ENCODE assay signal across 17 mouse cellular contexts in the genomic region with DNA sequence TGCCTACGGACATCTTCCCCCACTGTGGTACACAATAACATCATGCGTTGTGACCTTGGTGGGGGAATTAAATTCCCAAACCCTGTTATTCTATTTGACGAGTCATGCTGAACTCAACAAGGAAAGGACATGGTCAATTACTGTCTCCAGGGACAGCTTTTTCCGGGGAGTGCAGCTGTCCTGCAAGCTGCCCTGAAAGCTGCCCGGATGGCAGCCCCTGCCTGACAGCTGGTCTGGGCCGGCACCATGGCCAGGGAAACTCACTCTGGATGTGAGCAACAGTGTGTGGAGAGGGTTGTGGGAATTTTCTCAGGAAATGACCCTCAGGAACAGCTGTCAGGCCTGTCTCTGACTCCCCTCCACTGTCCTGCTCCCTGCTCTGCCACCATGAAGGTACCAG. TPM values are rescaled to one million over a fixed set of nuclear protein-coding genes. Genes with fewer than 3 reads are reported as not detected.
A peak's percentile ranks its signal among the peaks of the same experiment; 100 is the strongest.
DNase-seq lines count a peak whose midpoint lies in the region; ATAC-seq and TF ChIP-seq lines count a peak whose summit lies in the region.
"Had no signal": no experiment of that assay in that cellular context is flagged by ENCODE, and none has a peak within 500 bp of the region (broad histone marks: within the 10 kb centered on the region; RNA-seq: fewer than 3 reads in every experiment).

No protein-coding gene starts in this region.

- no peak overlapping the region for H3K4me3 ChIP-seq in hindbrain, embryonic 11.5 days (ENCODE audit: low read depth, low read length)
- H3K4me3 ChIP-seq in hindbrain, postnatal 0 days (ENCODE audit: low read length) = no peak overlapping the region
- H3K4me3 ChIP-seq in midbrain, embryonic 14.5 days (replicated peaks; ENCODE audit: low read depth, low read length) = no peak overlapping the region
- no peak overlapping the region for H3K4me3 ChIP-seq in midbrain, embryonic 11.5 days (ENCODE audit: low read depth, low read length)
- no peak overlapping the region for H3K4me3 ChIP-seq in neural tube, embryonic 13.5 days
- H3K4me3 ChIP-seq: forebrain, embryonic 12.5 days; heart, adult 2 months; intestine, embryonic 15.5 days had no signal

- WGBS in hindbrain, embryonic 11.5 days = 33% methylated on average over 6 of the region's 6 CpGs
- 21% methylated on average over 6 of the region's 6 CpGs for WGBS in hindbrain, postnatal 0 days
- 28% methylated on average over 6 of the region's 6 CpGs for WGBS in midbrain, embryonic 14.5 days
- WGBS in midbrain, embryonic 11.5 days = 62% methylated on average over 6 of the region's 6 CpGs
- 23% methylated on average over 6 of the region's 6 CpGs for WGBS in neural tube, embryonic 13.5 days

- DNase-seq in cerebellum, postnatal 10 days = peak; percentile 63 to 64
- DNase-seq in cerebellum, adult 18-20 months = no peak
- DNase-seq in hindbrain, embryonic 11.5 days (ENCODE audit: low spot score) = peak; percentile 40
- DNase-seq in hindbrain, postnatal 0 days (ENCODE audit: low spot score) = no peak
- DNase-seq in midbrain, embryonic 14.5 days = peak; percentile 12
- no peak for DNase-seq in midbrain, embryonic 11.5 days (ENCODE audit: low spot score, missing footprints)
- no peak for DNase-seq in kidney, adult 18-20 months
- DNase-seq: cerebellum, adult 11 months; layer of hippocampus, adult 9-11 months; right cerebral cortex, postnatal 25 days had no signal

- H3K36me3 ChIP-seq in hindbrain, embryonic 11.5 days (ENCODE audit: control insufficient read depth, insufficient read depth, low read length) = no peaks in the 10 kb centered on the region
- no peaks in the 10 kb centered on the region for H3K36me3 ChIP-seq in hindbrain, postnatal 0 days (ENCODE audit: insufficient read depth, low read length)
- H3K36me3 ChIP-seq in midbrain, embryonic 14.5 days (ENCODE audit: control insufficient read depth, insufficient read depth, low read length) = no peaks in the 10 kb centered on the region
- no peaks in the 10 kb centered on the region for H3K36me3 ChIP-seq in midbrain, embryonic 11.5 days (ENCODE audit: control insufficient read depth, insufficient read depth, low read length)
- no peaks in the 10 kb centered on the region for H3K36me3 ChIP-seq in neural tube, embryonic 13.5 days
- H3K36me3 ChIP-seq: forebrain, embryonic 12.5 days; intestine, embryonic 15.5 days had no signal

- H3K27me3 ChIP-seq in hindbrain, embryonic 11.5 days (ENCODE audit: control insufficient read depth, insufficient read depth, low read length) = no peaks in the 10 kb centered on the region
- H3K27me3 ChIP-seq in hindbrain, postnatal 0 days (ENCODE audit: insufficient read depth, low read length) = no peaks in the 10 kb centered on the region
- H3K27me3 ChIP-seq in midbrain, embryonic 14.5 days (ENCODE audit: control insufficient read depth, insufficient read depth, low read length) = no peaks in the 10 kb centered on the region
- no peaks in the 10 kb centered on the region for H3K27me3 ChIP-seq in midbrain, embryonic 11.5 days (ENCODE audit: control insufficient read depth, insufficient read depth, low read length)
- no peaks in the 10 kb centered on the region for H3K27me3 ChIP-seq in neural tube, embryonic 13.5 days
- H3K27me3 ChIP-seq: intestine, embryonic 15.5 days had no signal

- ATAC-seq in hindbrain, embryonic 11.5 days (ENCODE audit: low FRiP score) = peak; percentile 54
- ATAC-seq in hindbrain, postnatal 0 days = no peak
- ATAC-seq in midbrain, embryonic 14.5 days (ENCODE audit: low FRiP score, low TSS enrichment) = no peak
- no peak for ATAC-seq in midbrain, embryonic 11.5 days (ENCODE audit: low FRiP score)
- ATAC-seq in neural tube, embryonic 13.5 days (ENCODE audit: low read depth) = 0 out of 2 replicates have a peak, but pooled peaks have one; percentile 11
- ATAC-seq: intestine, embryonic 15.5 days had no signal

- no peak for TF ChIP-seq CTCF in hindbrain, postnatal 0 days (IDR thresholded peaks at IDR 0.05; ENCODE audit: low read depth)

- 0 out of 2 replicates have a peak overlapping the region, but pooled peaks have one; percentile 36 for H3K27ac ChIP-seq in hindbrain, embryonic 11.5 days (ENCODE audit: low read depth, low read length)
- H3K27ac ChIP-seq in hindbrain, postnatal 0 days = no peak overlapping the region
- no peak overlapping the region for H3K27ac ChIP-seq in midbrain, embryonic 14.5 days (replicated peaks; ENCODE audit: low read depth, low read length)
- no peak overlapping the region for H3K27ac ChIP-seq in midbrain, embryonic 11.5 days (ENCODE audit: low read depth, low read length)
- no peak overlapping the region for H3K27ac ChIP-seq in neural tube, embryonic 13.5 days (replicated peaks)
- H3K27ac ChIP-seq: forebrain, embryonic 12.5 days; heart, adult 2 months; intestine, embryonic 15.5 days had no signal

- no peak overlapping the region for H3K4me2 ChIP-seq in hindbrain, embryonic 11.5 days (replicated peaks; ENCODE audit: low read depth, low read length)
- H3K4me2 ChIP-seq in hindbrain, postnatal 0 days (ENCODE audit: low read depth, low read length) = no peak overlapping the region
- no peak overlapping the region for H3K4me2 ChIP-seq in midbrain, embryonic 14.5 days (ENCODE audit: low read length)
- H3K4me2 ChIP-seq in midbrain, embryonic 11.5 days = no peak overlapping the region
- no peak overlapping the region for H3K4me2 ChIP-seq in neural tube, embryonic 13.5 days
- H3K4me2 ChIP-seq: forebrain, embryonic 12.5 days; intestine, embryonic 15.5 days had no signal

- H3K9ac ChIP-seq in hindbrain, embryonic 11.5 days (ENCODE audit: low read depth, low read length) = no peak overlapping the region
- no peak overlapping the region for H3K9ac ChIP-seq in hindbrain, postnatal 0 days (replicated peaks; ENCODE audit: low read length)
- no peak overlapping the region for H3K9ac ChIP-seq in midbrain, embryonic 14.5 days (replicated peaks; ENCODE audit: low read length)
- H3K9ac ChIP-seq in midbrain, embryonic 11.5 days (ENCODE audit: low read length) = no peak overlapping the region
- no peak overlapping the region for H3K9ac ChIP-seq in neural tube, embryonic 13.5 days
- H3K9ac ChIP-seq: forebrain, embryonic 12.5 days; intestine, embryonic 15.5 days had no signal

- H3K4me1 ChIP-seq in hindbrain, embryonic 11.5 days (replicated peaks; ENCODE audit: control insufficient read depth, insufficient read depth, low read length) = no peaks in the 10 kb centered on the region
- no peaks in the 10 kb centered on the region for H3K4me1 ChIP-seq in hindbrain, postnatal 0 days (ENCODE audit: insufficient read depth, low read length)
- H3K4me1 ChIP-seq in midbrain, embryonic 14.5 days (ENCODE audit: control insufficient read depth, insufficient read depth, low read length) = no peaks in the 10 kb centered on the region
- H3K4me1 ChIP-seq in midbrain, embryonic 11.5 days (ENCODE audit: control insufficient read depth, insufficient read depth, low read length) = no peaks in the 10 kb centered on the region
- H3K4me1 ChIP-seq in neural tube, embryonic 13.5 days (replicated peaks) = peaks cover 5% of the 10 kb centered on the region; the same call in 1 of the 2 replicates
- H3K4me1 ChIP-seq: forebrain, embryonic 12.5 days had no signal

- no peaks in the 10 kb centered on the region for H3K9me3 ChIP-seq in hindbrain, embryonic 11.5 days (ENCODE audit: control insufficient read depth, low read length)
- H3K9me3 ChIP-seq in hindbrain, postnatal 0 days (ENCODE audit: low read length) = no peaks in the 10 kb centered on the region
- no peaks in the 10 kb centered on the region for H3K9me3 ChIP-seq in midbrain, embryonic 14.5 days (ENCODE audit: control insufficient read depth, low read length)
- 0 out of 2 replicates have a peak, but pooled peaks cover 3% of the 10 kb centered on the region for H3K9me3 ChIP-seq in midbrain, embryonic 11.5 days (ENCODE audit: control insufficient read depth, low read length)
- no peaks in the 10 kb centered on the region for H3K9me3 ChIP-seq in neural tube, embryonic 13.5 days
- H3K9me3 ChIP-seq: forebrain, embryonic 12.5 days; intestine, embryonic 15.5 days had no signal

RNA-seq across cellular contexts. Expression of a gene that starts 8.1 kb away (rescaled TPM):
- polyA plus RNA-seq in hindbrain, embryonic 11.5 days (2014; fragmentation: Nextera tagmentation; extraction: Ambion mirVana) = 1.3 and 3.5 TPM in 2 replicates
- total RNA-seq in hindbrain, postnatal 0 days (2014; rRNA removed) = 0.75 and 3.7 TPM in 2 replicates
- 29.4 and 40.6 TPM in 2 replicates for polyA plus RNA-seq in hindbrain, postnatal 0 days (2015; fragmentation: Nextera tagmentation; extraction: Ambion mirVana)
- polyA plus RNA-seq in midbrain, embryonic 14.5 days (2014; fragmentation: Nextera tagmentation; extraction: Ambion mirVana) = 4.6 and 7.5 TPM in 2 replicates
- 1.5 and 2.5 TPM in 2 replicates for polyA plus RNA-seq in midbrain, embryonic 11.5 days (2014; fragmentation: Nextera tagmentation; extraction: Ambion mirVana)
- 115 and 210 TPM in 2 replicates for polyA plus RNA-seq in neural tube, embryonic 13.5 days (2015; fragmentation: Nextera tagmentation; extraction: Ambion mirVana)
- total RNA-seq: heart, adult 2 months; heart, postnatal 14 days; monocyte, adult 5-6 weeks had no signal
- polyA plus RNA-seq: liver, adult 2 months had no signal

RNA-seq across cellular contexts. Expression of a gene that starts 33.8 kb away (rescaled TPM):
- 0.36 and 0.38 TPM in 2 replicates for polyA plus RNA-seq in hindbrain, embryonic 11.5 days (2014; fragmentation: Nextera tagmentation; extraction: Ambion mirVana)
- 1.3 and 1.5 TPM in 2 replicates for total RNA-seq in hindbrain, postnatal 0 days (2014; rRNA removed)
- 0.97 and 1.1 TPM in 2 replicates for polyA plus RNA-seq in hindbrain, postnatal 0 days (2015; fragmentation: Nextera tagmentation; extraction: Ambion mirVana)
- polyA plus RNA-seq in midbrain, embryonic 14.5 days (2014; fragmentation: Nextera tagmentation; extraction: Ambion mirVana) = 0.37 and 0.53 TPM in 2 replicates
- polyA plus RNA-seq in midbrain, embryonic 11.5 days (2014; fragmentation: Nextera tagmentation; extraction: Ambion mirVana) = 0.17 and 0.23 TPM in 2 replicates
- 0.22 TPM in 1 of 2 replicates, not detected in the other for polyA plus RNA-seq in neural tube, embryonic 13.5 days (2015; fragmentation: Nextera tagmentation; extraction: Ambion mirVana)

Comparison
In these comparisons a context has a peak if more than half of its experiments do, and no peak if none do; other contexts are left out.
1. DNase-seq: peak in cerebellum, postnatal 10 days (2 of 2), hindbrain, embryonic 11.5 days (single experiment) and midbrain, embryonic 14.5 days (single experiment); none in cerebellum, adult 18-20 months (0 of 2), hindbrain, postnatal 0 days (single experiment), midbrain, embryonic 11.5 days (single experiment) and kidney, adult 18-20 months (single experiment).
2. ATAC-seq: peak in hindbrain, embryonic 11.5 days (single experiment) and neural tube, embryonic 13.5 days (single experiment); none in hindbrain, postnatal 0 days (single experiment), midbrain, embryonic 14.5 days (single experiment) and midbrain, embryonic 11.5 days (single experiment).